Mouse (Mus musculus): Measurements from ENCODE around the gene Kyat3.

DNA sequence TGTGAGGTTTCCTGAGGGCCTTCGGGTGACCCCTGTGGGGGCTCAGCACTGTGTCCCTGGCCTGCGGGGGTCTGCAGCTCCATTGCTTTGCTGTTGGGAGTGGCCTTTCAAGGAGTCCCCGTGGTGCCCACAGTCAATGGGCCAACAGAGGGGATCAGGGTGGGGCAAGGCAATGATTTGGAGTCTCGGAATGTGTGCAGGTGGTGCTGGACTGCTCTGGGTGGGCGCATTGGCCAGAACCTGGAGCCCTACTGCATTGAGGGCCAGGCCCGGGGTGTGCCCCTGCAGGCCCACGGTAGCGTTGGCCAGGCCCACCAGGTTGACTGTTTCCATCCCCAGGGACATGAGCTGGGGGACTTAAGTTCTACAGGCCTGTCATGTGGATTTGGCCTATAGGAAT is 36.1 kb upstream of the Kyat3 start:
- no peak for TF ChIP-seq POLR2A (IDR thresholded peaks at IDR 0.05; ENCODE audit: insufficient read depth, low read depth, low read length)
- TF ChIP-seq CTCF (IDR thresholded peaks at IDR 0.05), result no peak
